Mouse (Mus musculus) heart, embryonic 13.5 days (tissue): ENCODE data around the gene Baiap2. TPM values are rescaled to one million over a fixed set of nuclear protein-coding genes. Genes with fewer than 3 reads are reported as not detected.

ENCODE experiments used
- ATAC-seq: fragments of 200-750 bp; cut with Nextera tagmentation; 2 replicates; pipeline ENCODE4 v1.8.0; 2017; ENCODE audit warnings: moderate TSS enrichment; ENCODE audit not compliant: insufficient number of reproducible peaks, low FRiP score, low TSS enrichment; ENCODE audit errors: extremely low read depth
- H3K27ac ChIP-seq: fragments of 300-500 bp; sonication (generic); replicated peaks from 2 replicates; pipeline ENCODE4 v1.5.1; 2015; ENCODE audit warnings: moderate library complexity, mild to moderate bottlenecking, inconsistent platforms
- H3K27me3 ChIP-seq: fragments of 300-500 bp; sonication (generic); replicated peaks from 2 replicates; pipeline ENCODE4 v1.6.1; 2015; ENCODE audit warnings: mild to moderate bottlenecking, inconsistent platforms
- H3K36me3 ChIP-seq: fragments of 300-500 bp; sonication (generic); 2 replicates; pipeline ENCODE4 v1.6.1; 2015; ENCODE audit warnings: mild to moderate bottlenecking, inconsistent platforms
- H3K4me1 ChIP-seq: fragments of 300-500 bp; sonication (generic); 2 replicates; pipeline ENCODE4 v1.6.1; 2015; ENCODE audit warnings: inconsistent platforms
- H3K4me2 ChIP-seq: fragments of 300-500 bp; sonication (generic); 2 replicates; pipeline ENCODE4 v1.6.1; 2015; ENCODE audit warnings: inconsistent platforms, mild to moderate bottlenecking, moderate library complexity
- H3K4me3 ChIP-seq: fragments of 300-500 bp; sonication (generic); 2 replicates; pipeline ENCODE4 v1.5.1; 2015; ENCODE audit warnings: moderate library complexity, mild to moderate bottlenecking, inconsistent platforms
- H3K9ac ChIP-seq: fragments of 300-500 bp; sonication (generic); 2 replicates; pipeline ENCODE4 v1.6.1; 2015; ENCODE audit warnings: inconsistent platforms, mild to moderate bottlenecking, moderate library complexity
- H3K9me3 ChIP-seq: fragments of 300-500 bp; sonication (generic); 2 replicates; pipeline ENCODE4 v1.6.1; 2016; ENCODE audit warnings: inconsistent platforms
- WGBS: fragments of 180-500 bp; shearing (Covaris S2); methylation state at CpG from one replicate; pipeline ENCODE4 v1.1.7; 2015; ENCODE audit warnings: mixed read lengths; 5-methylcytosine and 5-hydroxymethylcytosine counted together
- polyA plus RNA-seq: library from polyadenylated mRNA; unstranded; fragments of >200 nt; fragmentation: Nextera tagmentation; extraction: Ambion mirVana; gene quantifications from 2 replicates; pipeline ENCODE4 v1.2.1, GENCODE M21; 2015

Gene Baiap2
- polyA plus RNA-seq, 1 experiment from 2014 or later = 12.4 TPM

DNA sequence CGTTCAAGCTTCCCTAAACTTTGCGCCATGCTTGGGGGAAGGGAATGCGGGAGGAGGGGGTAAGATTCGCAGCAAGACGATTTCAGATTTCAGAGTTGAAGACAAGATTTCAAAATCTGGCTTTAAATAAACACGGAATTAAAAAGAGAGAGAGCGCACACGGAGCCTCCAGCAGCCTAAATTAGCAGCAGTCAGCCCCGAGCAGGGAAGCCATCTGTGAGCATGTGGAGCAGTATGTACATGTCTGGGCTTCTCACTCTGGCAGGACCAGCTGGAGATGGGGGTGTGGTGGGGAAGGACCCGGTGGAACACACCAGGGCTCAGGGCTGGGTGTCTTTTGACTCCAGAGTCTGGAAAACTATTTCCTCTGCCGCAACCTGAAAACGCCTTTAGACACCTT lies 5.3 kb upstream of the Baiap2 start:
- Histone ChIP-seq H3K4me1 (peaks cover 41% of the 10 kb centered on the region), H3K4me2 (no peak overlapping the region), H3K36me3 (no peaks in the 10 kb centered on the region), H3K27ac (no peak overlapping the region), H3K9me3 (no peaks in the 10 kb centered on the region), H3K9ac (peak overlapping the region; percentile 28; the same call in 1 of the 2 replicates), H3K27me3 (peaks cover 57% of the 10 kb centered on the region), H3K4me3 (no peak overlapping the region)
- no peak for ATAC-seq
- 50% methylated on average over 12 of the region's 12 CpGs for WGBS

DNA sequence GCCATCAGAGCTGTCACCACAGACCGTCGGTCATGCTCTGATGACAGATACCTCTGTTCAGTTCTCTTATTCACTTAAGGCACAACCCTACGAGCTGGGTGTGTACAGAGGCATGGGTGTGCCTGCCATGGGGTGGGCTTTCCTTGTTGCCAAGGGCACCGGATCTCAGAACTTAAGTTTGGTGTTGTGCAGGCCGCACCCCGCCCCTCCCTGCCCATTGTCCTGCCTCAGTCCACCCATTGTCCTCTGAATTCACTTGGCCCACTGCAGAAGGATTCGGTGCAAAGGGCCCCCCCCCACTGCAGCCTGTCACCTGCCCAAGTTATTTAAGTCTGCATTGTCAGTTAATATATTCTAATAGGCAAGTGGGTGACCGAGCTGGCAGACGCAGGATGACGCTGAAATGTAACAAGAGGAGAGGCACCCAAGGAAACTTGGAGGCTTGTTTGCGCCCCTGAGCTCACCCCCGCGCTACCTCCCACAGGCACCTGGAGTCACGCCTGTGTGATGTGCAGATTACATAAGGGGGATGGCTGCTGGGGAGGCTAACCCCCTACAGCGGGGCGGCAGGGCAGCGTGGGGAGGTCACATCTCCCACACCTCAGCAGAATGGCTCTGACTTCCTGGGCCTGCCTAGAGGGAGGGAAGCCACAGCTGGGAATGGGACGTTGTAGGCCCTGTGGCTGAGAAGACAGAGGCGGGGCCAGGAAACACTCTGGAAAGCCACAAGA lies 4.6 kb upstream of the Baiap2 start:
- no peak for ATAC-seq
- WGBS = 50% methylated on average over 19 of the region's 19 CpGs
- Histone ChIP-seq H3K4me1 (peaks cover 38% of the 10 kb centered on the region), H3K4me3 (no peak overlapping the region), H3K27me3 (peaks cover 57% of the 10 kb centered on the region), H3K9ac (no peak overlapping the region), H3K27ac (no peak overlapping the region), H3K9me3 (no peaks in the 10 kb centered on the region), H3K36me3 (no peaks in the 10 kb centered on the region), H3K4me2 (no peak overlapping the region)

DNA sequence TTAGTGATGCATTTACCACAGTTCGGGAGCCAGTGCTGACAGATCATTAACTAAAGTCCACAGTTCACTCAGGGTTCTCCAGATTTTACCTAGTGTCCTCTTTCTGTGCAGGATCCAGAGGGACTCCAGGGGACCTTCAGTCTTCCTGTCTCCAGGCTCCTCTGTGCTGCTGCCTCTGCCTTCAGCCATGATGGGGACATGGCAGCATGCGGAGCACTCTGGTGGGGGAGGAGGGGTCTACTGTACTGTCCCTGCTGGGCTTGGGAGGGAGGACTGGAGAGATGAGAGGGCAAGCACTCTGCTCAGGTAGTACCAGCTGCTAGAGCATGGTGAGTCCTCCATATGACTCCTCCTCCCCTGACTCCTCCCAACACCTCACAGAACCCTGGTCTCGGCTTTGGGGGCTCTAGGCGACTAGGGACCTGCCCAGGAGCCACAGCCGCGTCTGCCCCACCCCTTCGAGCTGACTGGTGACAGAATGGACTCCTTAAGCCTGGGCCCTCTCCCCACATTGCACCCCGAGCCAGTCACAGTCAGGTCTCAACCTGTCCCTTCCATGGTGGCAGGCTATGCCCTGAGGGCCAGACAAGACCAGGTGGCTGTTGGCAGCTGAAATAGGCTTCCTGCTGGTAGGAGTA lies 3.4 kb upstream of the Baiap2 start:
- Histone ChIP-seq H3K27ac (no peak overlapping the region), H3K4me3 (no peak overlapping the region), H3K4me1 (peaks cover 50% of the 10 kb centered on the region), H3K4me2 (no peak overlapping the region), H3K9ac (no peak overlapping the region), H3K9me3 (no peaks in the 10 kb centered on the region), H3K27me3 (peaks cover 52% of the 10 kb centered on the region), H3K36me3 (no peaks in the 10 kb centered on the region)
- no peak for ATAC-seq
- WGBS = 60% methylated on average over 8 of the region's 8 CpGs

DNA sequence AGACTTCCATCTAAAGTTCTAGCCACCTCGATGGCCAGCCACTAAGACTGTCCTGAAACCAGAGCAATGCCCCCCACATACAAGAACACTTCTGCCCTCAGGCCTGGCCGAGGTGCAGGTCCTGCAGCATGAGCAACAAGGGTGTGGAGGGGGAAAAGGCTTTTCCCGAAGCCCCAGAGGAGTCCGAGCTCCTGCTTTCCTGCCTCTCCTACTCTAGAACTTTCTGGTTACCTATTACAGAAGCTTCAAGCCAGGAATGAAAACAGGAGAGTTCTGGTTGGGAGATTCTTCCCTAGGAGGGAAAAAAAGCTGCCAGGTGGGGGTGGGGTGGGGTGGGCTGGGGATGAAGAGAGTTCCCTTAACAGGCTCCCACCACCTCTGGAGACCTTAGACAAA lies 2.9 kb upstream of the Baiap2 start:
- Histone ChIP-seq H3K4me1 (peaks cover 55% of the 10 kb centered on the region), H3K9me3 (no peaks in the 10 kb centered on the region), H3K36me3 (no peaks in the 10 kb centered on the region), H3K27ac (no peak overlapping the region), H3K9ac (no peak overlapping the region), H3K27me3 (peaks cover 54% of the 10 kb centered on the region), H3K4me2 (no peak overlapping the region), H3K4me3 (no peak overlapping the region)
- ATAC-seq = no peak
- 62% methylated on average over 4 of the region's 4 CpGs for WGBS

- peaks cover 59% of the 10 kb centered on the region for H3K4me1 ChIP-seq
- no peak overlapping the region for H3K9ac ChIP-seq
- 66% methylated on average over 11 of the region's 11 CpGs for WGBS
Measured at GRCm38 (mm10) chr11:119940142-119940541, 2.4 kb upstream of the Baiap2 start.

GRCm38 (mm10) chr11:119941794-119942193 lies 769 bp upstream of the Baiap2 start:
- H3K4me3 ChIP-seq = peak overlapping the region; percentile 83
- H3K27me3 ChIP-seq = peaks cover 48% of the 10 kb centered on the region
- ATAC-seq = no peak
- no peaks in the 10 kb centered on the region for H3K36me3 ChIP-seq
- peak overlapping the region; percentile 76 for H3K4me2 ChIP-seq
- 8% methylated on average over 8 of the region's 8 CpGs for WGBS
- peak overlapping the region; percentile 79 for H3K9ac ChIP-seq
- H3K4me1 ChIP-seq = peaks cover 63% of the 10 kb centered on the region
- no peak overlapping the region for H3K27ac ChIP-seq
- H3K9me3 ChIP-seq = no peaks in the 10 kb centered on the region

More at GRCm38 (mm10) chr11:119940142-119940541, 2.4 kb upstream of the Baiap2 start:
- Histone ChIP-seq H3K27me3 (peaks cover 54% of the 10 kb centered on the region), H3K27ac (no peak overlapping the region), H3K4me3 (no peak overlapping the region), H3K4me2 (no peak overlapping the region), H3K36me3 (no peaks in the 10 kb centered on the region), H3K9me3 (no peaks in the 10 kb centered on the region)
- no peak for ATAC-seq

DNA sequence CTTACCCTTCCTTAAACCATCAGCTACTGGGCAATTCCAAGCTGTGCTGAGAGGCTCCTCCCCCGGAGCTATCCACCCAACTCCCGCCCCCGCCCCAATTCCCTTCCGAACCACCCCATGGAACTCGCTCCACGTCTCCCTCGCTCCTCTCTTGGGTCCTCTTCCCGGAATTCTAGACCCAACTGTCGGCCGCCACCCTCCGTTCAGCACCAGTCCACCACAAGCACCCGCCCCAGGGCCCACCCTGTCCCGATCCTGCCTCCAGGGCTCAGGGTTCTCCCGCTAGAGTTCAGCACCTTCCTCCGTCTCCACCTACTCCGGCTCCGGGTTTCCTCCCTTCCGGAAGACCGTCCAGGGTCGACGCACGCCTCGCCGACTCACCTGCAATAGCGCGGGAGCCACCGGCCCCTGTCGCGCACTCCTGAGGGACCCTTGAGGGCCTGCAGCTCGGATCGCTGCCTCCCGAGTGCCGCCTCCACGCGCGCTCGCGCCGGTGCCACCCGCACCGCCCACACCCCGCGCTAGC lies 299 bp upstream of the Baiap2 start:
- Histone ChIP-seq H3K36me3 (no peaks in the 10 kb centered on the region), H3K4me2 (peak overlapping the region; percentile 76), H3K27ac (peak overlapping the region; percentile 58), H3K4me3 (peak overlapping the region; percentile 83), H3K27me3 (peaks cover 45% of the 10 kb centered on the region), H3K4me1 (peaks cover 59% of the 10 kb centered on the region), H3K9ac (peak overlapping the region; percentile 79), H3K9me3 (no peaks in the 10 kb centered on the region)
- ATAC-seq = no peak
- WGBS = under 1% methylated on average over 43 of the region's 43 CpGs

DNA sequence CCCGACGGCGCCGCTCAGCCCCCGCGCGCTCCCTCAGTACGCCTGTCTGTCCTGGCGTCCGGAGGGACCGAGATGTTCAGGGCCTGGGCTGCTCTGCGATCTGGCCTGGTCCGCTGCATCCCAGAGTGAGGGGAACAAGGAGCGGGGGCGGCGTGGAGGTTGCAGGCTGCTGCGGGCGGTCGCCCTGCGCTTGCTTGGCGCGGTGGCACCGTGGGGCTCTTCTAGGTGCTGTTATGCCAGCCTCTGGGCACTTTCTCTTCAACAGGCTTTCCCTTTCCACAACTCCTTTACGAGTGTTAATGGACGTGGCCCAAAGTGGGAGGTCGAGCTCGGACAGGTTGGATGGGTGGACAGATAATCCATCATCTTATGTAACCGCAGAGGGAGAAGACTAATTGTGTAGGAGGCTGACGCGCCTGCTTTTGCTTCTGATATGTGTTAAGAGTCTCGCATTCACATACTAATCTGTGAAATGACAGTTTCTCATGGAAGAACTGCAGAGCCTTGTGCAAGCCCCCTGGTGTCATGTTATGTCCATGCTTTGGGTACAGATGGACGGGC lies 945 bp downstream of the Baiap2 start:
- Histone ChIP-seq H3K27ac (peak overlapping the region; percentile 67), H3K27me3 (peaks cover 35% of the 10 kb centered on the region), H3K9me3 (no peaks in the 10 kb centered on the region), H3K36me3 (no peaks in the 10 kb centered on the region), H3K4me2 (peak overlapping the region; percentile 99), H3K4me1 (peaks cover 56% of the 10 kb centered on the region), H3K9ac (peak overlapping the region; percentile 91), H3K4me3 (peak overlapping the region; percentile 83)
- 5% methylated on average over 32 of the region's 32 CpGs for WGBS
- ATAC-seq = no peak

- Histone ChIP-seq H3K27ac (peak overlapping the region; percentile 72), H3K4me3 (peak overlapping the region; percentile 83), H3K9ac (no peak overlapping the region; the same call in 1 of the 2 replicates), H3K9me3 (no peaks in the 10 kb centered on the region), H3K4me1 (peaks cover 69% of the 10 kb centered on the region), H3K27me3 (peaks cover 19% of the 10 kb centered on the region), H3K36me3 (no peaks in the 10 kb centered on the region), H3K4me2 (peak overlapping the region; percentile 99)
- ATAC-seq = no peak
- 56% methylated on average over 7 of the region's 7 CpGs for WGBS
Measured at GRCm38 (mm10) chr11:119945343-119945742, 2.8 kb downstream of the Baiap2 start.

- H3K4me3 ChIP-seq = no peak overlapping the region
- H3K9ac ChIP-seq = no peak overlapping the region
- no peak overlapping the region for H3K27ac ChIP-seq
- H3K4me2 ChIP-seq = no peak overlapping the region
- no peaks in the 10 kb centered on the region for H3K36me3 ChIP-seq
- H3K27me3 ChIP-seq = 0 out of 2 replicates have a peak, but pooled peaks cover 4% of the 10 kb centered on the region
- no peaks in the 10 kb centered on the region for H3K9me3 ChIP-seq
- WGBS = 89% methylated on average over 1 of the region's 1 CpGs
- ATAC-seq = no peak
- peaks cover 71% of the 10 kb centered on the region for H3K4me1 ChIP-seq
Measured at GRCm38 (mm10) chr11:119947426-119947825, 4.9 kb downstream of the Baiap2 start.

DNA sequence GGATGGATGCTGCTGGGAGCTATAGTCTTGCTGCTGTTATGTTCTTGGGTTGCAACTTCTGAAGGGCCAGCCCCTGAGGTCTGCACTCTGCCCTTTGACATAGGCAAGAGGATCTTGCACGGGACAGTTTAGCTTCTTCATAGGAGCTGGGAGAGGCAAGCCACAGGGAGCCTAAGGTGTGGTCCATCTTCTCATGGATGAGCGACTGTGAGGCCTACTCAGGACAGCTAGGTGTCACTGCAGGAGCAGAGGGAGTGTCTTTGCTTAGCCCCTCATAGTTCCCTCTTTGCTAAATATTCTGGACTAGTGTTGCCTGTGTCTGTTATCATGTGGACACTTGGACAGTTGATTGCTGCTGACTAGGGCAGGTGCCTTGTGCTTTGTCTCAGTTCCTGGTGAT lies 5.3 kb downstream of the Baiap2 start:
- no peaks in the 10 kb centered on the region for H3K9me3 ChIP-seq
- H3K9ac ChIP-seq = 0 out of 2 replicates have a peak overlapping the region, but pooled peaks have one; percentile 45
- H3K4me1 ChIP-seq = peaks cover 76% of the 10 kb centered on the region
- 45% methylated on average over 2 of the region's 2 CpGs for WGBS
- H3K27ac ChIP-seq = no peak overlapping the region; the same call in 1 of the 2 replicates
- ATAC-seq = no peak
- H3K4me2 ChIP-seq = no peak overlapping the region
- H3K4me3 ChIP-seq = no peak overlapping the region
- H3K27me3 ChIP-seq = 0 out of 2 replicates have a peak, but pooled peaks cover 4% of the 10 kb centered on the region
- H3K36me3 ChIP-seq = no peaks in the 10 kb centered on the region
